Mouse (Mus musculus) G1E-ER4 (cell line): Measurements from ENCODE around the gene Gnmt. TPM values are rescaled to one million over a fixed set of nuclear protein-coding genes. Genes with fewer than 3 reads are reported as not detected.

ENCODE experiments used
- GATA1 ChIP-seq: IDR thresholded peaks from one replicate; pipeline ENCODE4 v1.8.0; 2012; ENCODE audit warnings: low read length, inconsistent platforms
- polyA plus RNA-seq: library from polyadenylated mRNA; stranded (reverse); fragments of >175 nt; gene quantifications from 2 replicates; pipeline ENCODE4 v1.2.3, GENCODE M21; 2012

Gene Gnmt
- polyA plus RNA-seq, 1 experiment: 0.16 TPM

- no peak for TF ChIP-seq GATA1
Observed at GRCm38 (mm10) chr17:46714756-46715481, 14.0 kb downstream of the Gnmt start.

- no peak for TF ChIP-seq GATA1
Observed at GRCm38 (mm10) chr17:46713849-46714248, 15.1 kb downstream of the Gnmt start.

- no peak for TF ChIP-seq GATA1
Observed at GRCm38 (mm10) chr17:46712442-46712841, 16.5 kb downstream of the Gnmt start.

GRCm38 (mm10) chr17:46711612-46712271, 17.2 kb downstream of the Gnmt start:
- TF ChIP-seq GATA1: no peak

- no peak for TF ChIP-seq GATA1
Observed at GRCm38 (mm10) chr17:46710959-46711597, 17.9 kb downstream of the Gnmt start, which contains the start of gene Pex6. Pex6 (plus strand) TSS chr17:46711463.

GRCm38 (mm10) chr17:46706375-46707089, 22.4 kb downstream of the Gnmt start:
- TF ChIP-seq GATA1: no peak

- TF ChIP-seq GATA1: no peak
Observed at GRCm38 (mm10) chr17:46704887-46705835, 23.8 kb downstream of the Gnmt start, which contains the start of gene Ppp2r5d. Ppp2r5d (minus strand) TSS chr17:46705111.

GRCm38 (mm10) chr17:46703971-46704886, 24.7 kb downstream of the Gnmt start:
- no peak for TF ChIP-seq GATA1

- TF ChIP-seq GATA1: no peak
Observed at GRCm38 (mm10) chr17:46702506-46702905, 26.5 kb downstream of the Gnmt start.

- no peak for TF ChIP-seq GATA1
Observed at GRCm38 (mm10) chr17:46702100-46702499, 26.9 kb downstream of the Gnmt start.

GRCm38 (mm10) chr17:46701489-46701888, 27.5 kb downstream of the Gnmt start:
- no peak for TF ChIP-seq GATA1

GRCm38 (mm10) chr17:46699912-46700311, 29.1 kb downstream of the Gnmt start:
- no peak for TF ChIP-seq GATA1

- TF ChIP-seq GATA1: no peak
Observed at GRCm38 (mm10) chr17:46699245-46699644, 29.7 kb downstream of the Gnmt start.

- TF ChIP-seq GATA1: no peak
Observed at GRCm38 (mm10) chr17:46698515-46698914, 30.5 kb downstream of the Gnmt start.
